Mouse (Mus musculus) embryonic fibroblast, embryonic 13.5 days (primary cell): ENCODE measurements at regions not wholly inside any gene's neighbourhood (a gene's known extent, or its start where the extent isn't known, plus 50 kb on each side); places are given as distances from the start of the nearest gene placed in this dataset.

Source experiments
- H3K27ac ChIP-seq: 2 replicates; pipeline ENCODE4 v1.5.1; 2012; ENCODE audit warnings: low read length, control low read depth, inconsistent platforms; ENCODE audit not compliant: insufficient read depth
- H3K4me1 ChIP-seq: 2 replicates; pipeline ENCODE4 v1.6.1; 2011; ENCODE audit warnings: low read length; ENCODE audit not compliant: control insufficient read depth, insufficient read depth
- H3K4me3 ChIP-seq: 2 replicates; pipeline ENCODE4 v1.5.1; 2011; ENCODE audit warnings: mild to moderate bottlenecking, control low read depth, low read length; ENCODE audit not compliant: insufficient read depth
- CTCF ChIP-seq: IDR thresholded peaks from 2 replicates; pipeline ENCODE4 v1.5.1; 2011; ENCODE audit warnings: mild to moderate bottlenecking, control low read depth, low read length, moderate library complexity, borderline replicate concordance; ENCODE audit not compliant: insufficient read depth
- POLR2A ChIP-seq: IDR thresholded peaks from 2 replicates; pipeline ENCODE4 v1.6.1; 2011; ENCODE audit warnings: low read depth, mild to moderate bottlenecking, control low read depth, low read length, moderate library complexity

GRCm38 (mm10) chr15:25468478-25468877 lies 54.9 kb upstream of the Basp1 start:
- no peak overlapping the region for H3K4me3 ChIP-seq
- no peak for TF ChIP-seq POLR2A
- no peak for TF ChIP-seq CTCF
- H3K4me1 ChIP-seq: no peaks in the 10 kb centered on the region
- H3K27ac ChIP-seq: no peak overlapping the region

- H3K27ac ChIP-seq: no peak overlapping the region
- H3K4me3 ChIP-seq: no peak overlapping the region
- no peaks in the 10 kb centered on the region for H3K4me1 ChIP-seq
- no peak for TF ChIP-seq POLR2A
- TF ChIP-seq CTCF: no peak
These were observed 55.8 kb upstream of the Basp1 start for GRCm38 (mm10) chr15:25469185-25469845.

DNA sequence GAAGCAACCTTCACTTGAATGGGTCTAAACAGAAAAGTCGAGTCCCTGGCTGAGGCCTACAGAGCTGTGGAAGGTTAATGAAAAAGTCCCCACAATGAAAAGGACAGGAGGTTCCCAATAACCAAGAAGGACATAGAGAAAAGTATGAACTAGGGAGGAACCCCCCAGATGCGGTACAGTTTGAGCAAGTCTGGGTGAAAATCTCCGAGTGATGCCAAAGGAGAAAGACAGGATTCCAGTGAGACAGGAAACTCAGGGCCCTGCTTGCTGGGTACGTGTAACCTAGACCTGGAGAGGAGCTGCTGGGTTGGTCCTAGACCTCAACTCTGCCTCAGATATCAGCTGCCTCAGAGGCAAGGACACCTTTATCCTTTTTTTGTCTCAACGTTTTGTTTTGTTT lies 57.8 kb upstream of the Basp1 start:
- no peak overlapping the region for H3K27ac ChIP-seq
- H3K4me1 ChIP-seq: no peaks in the 10 kb centered on the region
- no peak overlapping the region for H3K4me3 ChIP-seq
- TF ChIP-seq CTCF (no peak), POLR2A (no peak)

GRCm38 (mm10) chr15:25473201-25473710 lies 59.7 kb upstream of the Basp1 start:
- Histone ChIP-seq H3K4me1 (no peaks in the 10 kb centered on the region), H3K27ac (no peak overlapping the region), H3K4me3 (no peak overlapping the region)
- TF ChIP-seq CTCF (no peak), POLR2A (no peak)

DNA sequence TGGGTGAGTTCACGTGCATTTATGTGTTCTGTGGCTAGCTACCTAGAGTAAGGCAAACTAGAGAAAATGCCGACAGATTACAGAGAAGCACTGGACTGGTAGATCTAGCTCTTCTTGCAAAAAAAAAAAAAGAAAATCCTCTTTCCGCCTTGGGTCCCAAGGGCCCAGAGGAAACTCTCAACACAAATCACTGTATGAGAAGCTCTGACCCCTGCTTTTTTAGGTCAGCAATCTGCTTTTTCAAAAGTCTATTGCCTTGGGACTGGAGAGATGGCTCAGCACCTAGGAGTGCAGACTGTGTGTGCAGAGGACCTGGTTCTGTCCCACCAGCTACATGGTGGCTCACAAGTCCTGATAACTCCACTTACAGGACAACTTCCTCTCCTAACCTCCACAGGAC lies 60.5 kb upstream of the Basp1 start:
- no peak for TF ChIP-seq CTCF
- no peak for TF ChIP-seq POLR2A
- Histone ChIP-seq H3K4me3 (no peak overlapping the region), H3K27ac (no peak overlapping the region), H3K4me1 (no peaks in the 10 kb centered on the region; the same call in 1 of the 2 replicates)

DNA sequence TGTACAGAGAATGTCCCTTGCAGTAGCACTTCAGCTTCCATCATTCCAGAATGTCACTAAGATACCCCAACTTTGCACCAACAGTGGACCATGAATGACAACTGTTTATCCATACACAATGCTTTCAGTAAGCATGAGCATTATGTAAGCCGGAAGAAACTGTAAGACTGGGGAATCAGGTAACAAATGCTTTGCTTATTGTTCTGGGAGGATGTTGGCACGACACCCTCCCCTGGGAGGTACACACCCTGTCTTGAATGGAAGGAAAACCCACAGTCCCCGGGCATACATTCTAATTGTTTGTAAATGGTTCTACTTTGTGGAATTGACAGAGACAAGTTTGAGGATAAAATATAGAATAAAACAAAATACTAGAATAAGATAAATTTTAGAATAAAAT lies 69.0 kb upstream of the Basp1 start:
- H3K4me1 ChIP-seq: no peaks in the 10 kb centered on the region; the same call in 1 of the 2 replicates
- no peak overlapping the region for H3K27ac ChIP-seq
- TF ChIP-seq CTCF: no peak
- no peak for TF ChIP-seq POLR2A
- no peak overlapping the region for H3K4me3 ChIP-seq

- no peak for TF ChIP-seq POLR2A
- TF ChIP-seq CTCF: no peak
These were observed 71.8 kb upstream of the Basp1 start for GRCm38 (mm10) chr15:25485372-25485771.

GRCm38 (mm10) chr15:25486158-25486557 lies 72.6 kb upstream of the Basp1 start:
- H3K4me1 ChIP-seq: peaks cover 2% of the 10 kb centered on the region; the same call in 1 of the 2 replicates
- no peak overlapping the region for H3K27ac ChIP-seq
- TF ChIP-seq CTCF (no peak), POLR2A (no peak)
- H3K4me3 ChIP-seq: no peak overlapping the region

More at GRCm38 (mm10) chr15:25485372-25485771, 71.8 kb upstream of the Basp1 start:
- Histone ChIP-seq H3K4me3 (no peak overlapping the region), H3K4me1 (no peaks in the 10 kb centered on the region), H3K27ac (no peak overlapping the region)

DNA sequence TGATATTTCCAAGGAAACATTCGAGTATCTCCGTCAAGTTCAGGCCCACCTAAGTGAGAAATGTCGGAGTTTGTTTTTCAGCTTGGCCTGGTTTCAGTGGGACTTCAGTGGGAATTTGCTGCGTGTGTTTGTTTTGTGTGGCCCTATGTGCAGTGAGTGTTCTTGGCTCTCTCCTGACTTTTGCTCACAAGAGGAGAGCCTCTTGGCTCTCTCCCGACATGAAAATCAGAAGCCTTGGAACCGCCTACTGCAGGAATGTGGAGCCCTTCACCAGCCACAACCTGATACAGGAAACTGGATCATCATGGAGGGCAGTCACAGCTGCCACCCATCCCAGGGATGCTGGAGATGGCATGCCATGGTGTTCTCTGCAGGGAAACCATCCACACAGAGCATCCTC lies 76.2 kb upstream of the Basp1 start:
- no peak for TF ChIP-seq CTCF
- TF ChIP-seq POLR2A: no peak
- Histone ChIP-seq H3K4me1 (peaks cover 2% of the 10 kb centered on the region; the same call in 1 of the 2 replicates), H3K27ac (no peak overlapping the region), H3K4me3 (no peak overlapping the region)

- TF ChIP-seq POLR2A (no peak), CTCF (no peak)
These were observed 78.7 kb upstream of the Basp1 start for GRCm38 (mm10) chr15:25492161-25492746.

More at GRCm38 (mm10) chr15:25492161-25492746, 78.7 kb upstream of the Basp1 start:
- Histone ChIP-seq H3K27ac (no peak overlapping the region), H3K4me3 (no peak overlapping the region), H3K4me1 (peaks cover 2% of the 10 kb centered on the region; the same call in 1 of the 2 replicates)
